Mouse (Mus musculus) heart, adult 2 months (tissue): ENCODE results near the gene Nbea.

ENCODE experiments used
- EP300 ChIP-seq: fragments of 200-500 bp; IDR thresholded peaks from 2 replicates; pipeline ENCODE4 v1.6.1; 2011; ENCODE audit warnings: low read depth, low read length, control low read depth; ENCODE audit not compliant: insufficient read depth
- POLR2A ChIP-seq: fragments of 200-500 bp; IDR thresholded peaks from 2 replicates; pipeline ENCODE4 v1.6.1; 2011; ENCODE audit warnings: mild to moderate bottlenecking, low read depth, low read length, control low read depth; ENCODE audit not compliant: insufficient read depth

DNA sequence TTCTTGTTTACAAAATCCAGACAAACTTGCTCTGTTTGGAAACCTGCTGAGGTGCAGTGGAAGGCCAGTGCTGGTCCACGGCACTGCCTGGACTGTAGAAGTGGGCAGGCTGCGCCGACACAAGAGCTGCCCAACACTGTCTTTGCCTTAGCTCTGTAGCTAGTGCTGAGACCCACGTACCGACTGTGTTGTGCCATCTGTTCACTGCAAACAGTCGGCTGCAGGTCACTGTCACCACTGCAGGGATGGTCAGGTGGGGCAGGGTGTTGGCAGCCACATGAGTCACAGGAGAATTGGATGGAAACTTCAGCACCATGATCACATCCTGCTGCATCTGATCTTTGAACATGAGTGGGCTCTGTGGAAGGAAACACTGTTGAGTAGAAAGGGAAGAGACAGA is 536.3 kb downstream of the Nbea start:
- TF ChIP-seq POLR2A: no peak
- TF ChIP-seq EP300: no peak
